Mouse (Mus musculus) left cerebral cortex, adult 6 months (tissue): ENCODE results near the gene Gm6803. TPM values are rescaled to one million over a fixed set of nuclear protein-coding genes. Genes with fewer than 3 reads are reported as not detected.

Experiments used
- long read RNA-seq, 2 experiments: library from polyadenylated mRNA; unstranded; transcript quantifications; one replicate each; pipeline ENCODE4 v2.0.0; 2019 to 2020
- polyA plus RNA-seq: library from polyadenylated mRNA; unstranded; fragments of <200 nt; fragmentation: Nextera tagmentation; gene quantifications from 2 replicates; pipeline ENCODE4 v1.2.3, GENCODE M21; 2021

The Gm6803 gene
- not detected in 2 replicates for polyA plus RNA-seq
- long read RNA-seq, experiment 1: 0 reads
- long read RNA-seq, experiment 2: 0 reads

GRCm38 (mm10) chr12:88018671-88019070 is at the start of gene Gm6803:
Gene Gm6803, minus strand, starts transcription at chr12:88018771.

GRCm38 (mm10) chr12:88026704-88027103 is 8.1 kb upstream of the Gm6803 start, which contains the start of gene Gm2056:
Gene Gm2056, plus strand, starts transcription at chr12:88027004.

GRCm38 (mm10) chr12:88011548-88011947 is 7.0 kb downstream of the Gm6803 start, which contains the start of gene Gm2075:
Gene Gm2075, plus strand, starts transcription at chr12:88011848.

Other genes starting within 250 kb of the Gm6803 start
- not detected in 2 replicates for gene Gm21319, start 243.0 kb downstream of the Gm6803 start, polyA plus RNA-seq
- not detected in 2 replicates for gene Gm21936, start 223.3 kb downstream of the Gm6803 start, polyA plus RNA-seq
- not detected in 2 replicates for gene BB287469, start 202.2 kb downstream of the Gm6803 start, polyA plus RNA-seq
- not detected in 2 replicates for gene Gm2001, start 176.4 kb downstream of the Gm6803 start, polyA plus RNA-seq
- not detected in 2 replicates for gene Gm2016, start 144.7 kb downstream of the Gm6803 start, polyA plus RNA-seq
- gene Gm2022, start 123.4 kb downstream of the Gm6803 start, polyA plus RNA-seq: not detected in 2 replicates
- gene Gm2035, start 98.9 kb downstream of the Gm6803 start, polyA plus RNA-seq: not detected in 2 replicates
- not detected in 2 replicates for gene Gm2042, start 64.7 kb downstream of the Gm6803 start, polyA plus RNA-seq
- not detected in 2 replicates for gene Gm2075, start 6.9 kb downstream of the Gm6803 start, polyA plus RNA-seq
- not detected in 2 replicates for gene Gm2056, start 8.2 kb upstream of the Gm6803 start, polyA plus RNA-seq
- gene Gm16368, start 64.9 kb upstream of the Gm6803 start, polyA plus RNA-seq: not detected in 2 replicates
- not detected in 2 replicates for gene Gm10436, start 163.3 kb upstream of the Gm6803 start, polyA plus RNA-seq
- gene Gm8332, start 231.3 kb upstream of the Gm6803 start, polyA plus RNA-seq: not detected in 2 replicates